Mouse (Mus musculus): ENCODE data around the gene Hoxb6.

Gene Hoxb6

DNA sequence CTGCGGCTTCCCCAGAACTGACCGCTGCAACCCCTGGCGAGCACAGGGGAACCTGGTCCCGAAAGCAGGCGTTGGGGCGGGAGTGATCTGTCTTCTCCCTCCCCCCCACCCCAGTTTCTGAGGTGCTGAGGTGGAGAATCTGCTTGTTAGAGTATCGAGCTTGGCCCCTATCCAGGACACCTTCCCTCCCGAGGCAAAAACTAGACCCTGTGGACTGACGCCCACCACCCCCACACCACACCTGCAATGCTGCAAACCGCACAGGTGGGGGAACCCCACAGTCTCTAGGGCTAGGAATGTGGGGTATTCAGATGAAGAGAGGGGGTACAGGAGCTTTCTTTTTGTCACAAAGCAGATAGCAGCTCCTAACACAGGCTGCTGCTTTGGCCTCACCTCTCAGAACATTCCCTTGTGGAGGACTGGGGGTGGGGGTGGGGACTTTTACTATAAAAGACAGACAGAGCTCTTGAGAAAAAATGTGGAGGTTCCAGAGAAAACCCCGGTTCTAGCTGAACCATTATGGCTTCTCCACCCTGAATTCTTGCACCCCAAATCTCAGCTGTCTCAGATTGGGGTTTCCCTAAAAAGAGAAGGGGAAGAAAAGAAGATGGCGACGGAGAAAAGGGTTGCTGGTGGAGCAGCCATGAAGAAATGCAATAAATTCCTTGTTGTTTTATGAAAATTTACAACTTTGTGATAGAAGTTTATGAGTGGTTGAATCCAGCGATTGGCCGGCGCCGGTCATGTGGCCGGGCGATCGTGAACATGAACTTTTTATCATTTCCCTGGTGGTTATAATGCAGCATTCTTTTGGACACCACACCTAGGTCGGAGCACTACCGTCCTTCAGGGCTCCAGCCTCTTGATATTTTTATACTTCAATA, at the start of gene Hoxb6:
Gene Hoxb6 (plus strand): TSS at position 796 of the 884 bp plus-strand sequence.
- no peak for DNase-seq

DNA sequence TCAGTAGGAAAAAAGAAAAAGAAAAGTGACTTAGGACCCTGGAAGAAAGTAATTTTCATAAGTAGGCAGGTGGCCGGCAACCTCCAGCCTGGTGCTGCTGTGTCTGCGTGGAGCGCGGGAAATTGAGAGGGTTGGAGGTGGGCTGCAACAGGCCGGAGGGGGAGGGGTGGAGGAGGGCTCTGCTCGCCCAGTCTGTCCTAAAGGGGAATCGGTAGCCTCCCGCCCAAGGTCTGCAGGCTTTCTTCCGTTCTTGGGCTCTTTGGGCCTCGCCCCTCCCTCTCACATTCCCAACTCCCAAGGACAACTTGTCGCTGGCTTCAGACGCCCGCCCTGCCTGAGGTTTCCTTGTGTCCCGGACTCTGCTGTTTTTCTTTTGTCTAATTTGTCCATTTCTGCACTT, 41.4 kb upstream of the Hoxb6 start:
- no peak for DNase-seq

DNA sequence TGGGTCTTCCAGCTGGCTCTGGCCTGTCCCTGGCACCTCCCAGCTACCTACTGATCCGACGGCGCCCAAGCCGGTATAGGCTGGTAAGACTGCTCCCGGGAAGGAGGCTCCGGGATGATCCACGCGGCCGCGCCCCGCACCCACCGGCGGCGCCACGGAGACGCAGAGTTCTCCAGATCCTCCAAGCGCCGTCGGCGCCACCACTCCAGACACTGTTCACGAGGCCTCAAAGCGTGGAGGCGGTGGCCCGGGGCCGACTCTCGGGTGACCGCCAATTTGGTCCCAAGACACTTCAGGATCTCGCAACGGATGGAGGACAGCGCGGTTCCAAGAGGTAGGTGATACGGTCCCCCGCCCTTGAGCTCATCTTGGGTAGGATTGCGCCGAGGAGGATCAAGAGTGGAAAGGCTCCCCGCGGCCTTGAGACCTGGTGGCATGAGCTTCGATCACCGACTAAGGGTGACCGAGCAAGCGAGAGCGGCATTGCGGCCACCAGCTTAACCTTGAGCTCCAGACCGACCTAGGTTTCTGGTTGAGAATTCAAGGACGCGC, 40.7 kb upstream of the Hoxb6 start:
- no peak for DNase-seq

DNA sequence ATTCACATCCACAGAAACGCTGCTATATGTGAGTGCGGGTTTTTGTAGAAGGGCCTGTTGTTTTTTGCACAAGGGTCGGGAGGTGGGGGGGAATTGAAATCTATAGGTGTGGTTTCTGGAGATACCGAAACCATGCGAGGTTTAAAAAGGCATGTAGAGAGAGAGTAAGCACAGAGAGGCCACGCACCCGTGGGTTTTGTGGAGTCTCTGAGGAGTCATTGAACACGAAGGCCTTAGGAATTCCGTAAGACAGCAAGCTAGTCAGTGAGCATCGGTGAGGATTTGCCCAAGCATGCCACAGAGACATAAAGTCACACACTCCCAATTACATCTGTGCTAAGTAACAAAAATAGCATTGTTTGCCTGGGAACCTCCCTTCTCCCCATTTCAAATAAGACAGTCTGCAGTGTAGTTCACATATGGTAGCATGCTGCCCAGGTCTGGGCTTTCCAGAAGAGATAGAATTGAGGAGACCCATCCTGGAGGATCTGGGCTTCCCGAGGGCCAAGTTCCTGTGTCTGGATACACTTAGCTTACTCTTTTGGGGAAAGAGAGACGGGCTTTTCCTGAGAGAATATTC, 39.6 kb upstream of the Hoxb6 start:
- DNase-seq: no peak

DNA sequence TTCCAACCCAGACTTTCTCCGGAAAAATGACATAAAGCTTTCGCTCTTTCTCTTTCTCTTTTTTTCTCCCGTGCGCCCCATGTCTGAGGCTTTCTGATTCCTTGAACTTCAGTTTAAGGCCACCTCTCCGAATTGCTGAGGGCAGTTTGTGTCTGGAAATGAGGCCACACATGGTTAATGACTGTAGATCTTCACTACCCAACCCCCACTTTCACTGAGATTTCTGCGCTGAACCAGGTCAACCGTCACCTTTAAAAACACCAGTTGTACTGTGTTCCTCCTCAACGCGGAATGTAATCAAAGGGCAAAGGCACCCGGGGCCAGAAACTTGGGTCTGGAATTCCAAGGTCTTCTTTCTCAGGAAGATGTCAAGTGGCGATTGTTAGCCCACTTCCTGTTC, 38.1 kb upstream of the Hoxb6 start:
- DNase-seq: no peak

DNA sequence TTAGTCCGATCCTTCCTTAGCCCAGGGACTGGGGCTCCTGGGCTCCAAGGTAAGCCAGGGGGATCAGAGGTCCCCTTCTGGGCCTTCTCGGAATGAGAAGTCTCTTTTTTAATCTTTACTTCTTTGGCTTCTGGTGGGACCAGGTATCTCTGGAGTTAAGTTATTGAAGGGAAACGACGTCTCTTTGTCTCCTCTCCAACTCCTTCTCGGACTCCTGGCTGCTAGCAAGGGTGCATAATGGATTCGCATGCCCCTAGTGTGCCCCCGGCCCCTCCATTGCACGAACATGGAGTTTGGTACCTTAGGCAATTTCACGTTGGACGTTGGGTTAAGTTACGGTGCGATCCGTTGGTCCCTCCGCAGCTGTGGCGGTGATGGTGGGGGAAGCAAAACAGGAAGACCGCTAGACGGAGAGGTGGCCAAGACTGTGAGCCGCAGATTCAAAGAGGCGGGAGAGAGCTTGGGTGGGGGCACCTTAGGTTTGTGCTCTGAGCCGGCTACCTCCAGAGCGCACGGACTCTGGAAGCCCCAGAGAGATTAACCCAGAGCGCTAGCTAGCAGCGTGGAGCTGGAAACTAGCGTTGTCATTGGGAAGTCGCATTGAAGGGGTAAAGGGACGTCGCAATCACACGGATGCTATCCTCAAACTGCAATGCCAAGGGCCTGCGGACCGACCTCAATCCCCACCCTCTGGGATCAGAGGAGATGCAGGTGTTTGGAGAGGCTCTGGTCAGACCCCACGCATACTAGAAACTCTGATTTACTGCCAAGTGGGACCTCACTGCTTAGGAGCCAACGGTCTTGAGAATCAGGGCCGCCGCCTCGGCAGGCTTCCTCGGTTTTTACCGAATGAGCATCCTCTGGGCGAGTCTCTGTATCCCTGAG, 36.9 kb upstream of the Hoxb6 start:
- no peak for DNase-seq

DNA sequence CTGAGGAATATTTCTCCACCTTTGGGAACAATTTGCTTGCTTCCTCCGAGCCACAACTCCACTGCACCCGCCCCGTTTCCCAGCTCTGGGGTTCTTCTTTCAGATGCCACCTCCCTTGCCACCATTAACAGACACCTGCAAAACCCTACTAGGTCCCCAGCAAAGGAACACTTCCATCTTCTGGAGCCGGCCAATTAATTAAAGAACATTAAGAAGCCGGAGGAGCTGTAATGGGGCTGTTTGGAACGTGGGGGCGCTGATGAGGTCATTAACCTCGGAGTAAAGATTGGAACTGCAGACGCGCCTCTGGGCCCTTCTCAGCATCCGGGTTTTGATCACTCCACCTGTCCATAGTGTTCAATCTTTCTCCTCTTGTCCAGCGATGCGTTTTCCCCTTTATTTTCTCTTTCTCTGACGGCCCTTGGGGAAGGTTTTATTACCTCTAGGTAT, 36.3 kb upstream of the Hoxb6 start:
- DNase-seq: no peak

DNA sequence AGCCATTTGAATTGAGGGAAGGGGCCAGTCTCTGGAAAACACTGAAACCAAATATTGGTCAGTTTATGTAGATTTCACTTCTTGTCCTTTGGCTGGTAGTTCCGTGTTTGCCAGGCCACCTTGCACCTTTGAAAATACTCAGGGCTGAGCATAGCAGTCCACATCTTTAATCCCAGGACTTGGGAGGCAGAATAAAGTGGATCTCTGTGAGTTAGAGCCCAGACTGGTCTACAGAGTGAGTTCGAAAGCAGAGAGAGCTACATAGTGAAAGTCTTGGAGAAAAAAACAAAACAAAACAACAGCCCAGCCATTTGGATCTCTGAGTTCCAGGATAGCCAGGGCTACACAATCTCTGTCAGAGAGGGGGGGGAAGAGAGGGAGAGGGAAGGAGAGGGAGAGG, 35.1 kb upstream of the Hoxb6 start:
- DNase-seq: no peak

DNA sequence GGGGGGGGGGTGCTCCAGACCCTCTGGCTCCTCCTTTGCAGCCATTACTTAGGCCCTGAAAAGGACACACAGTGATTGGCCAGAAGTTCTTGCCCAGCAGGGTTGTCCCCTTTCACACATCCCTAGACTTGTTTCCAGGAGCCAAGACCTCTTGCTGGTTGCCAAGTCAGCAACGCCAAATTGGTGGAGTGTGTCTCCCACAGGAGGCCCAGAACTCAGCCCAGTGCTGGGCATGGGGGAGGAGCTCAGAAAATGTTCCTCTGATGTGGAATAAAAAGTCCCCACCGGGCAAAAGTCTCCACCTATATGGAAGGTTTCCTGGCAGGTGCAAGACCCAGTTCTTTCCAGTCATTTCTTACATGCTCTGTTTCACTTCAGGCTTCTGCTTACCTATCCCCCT, 33.2 kb upstream of the Hoxb6 start:
- DNase-seq: no peak

DNA sequence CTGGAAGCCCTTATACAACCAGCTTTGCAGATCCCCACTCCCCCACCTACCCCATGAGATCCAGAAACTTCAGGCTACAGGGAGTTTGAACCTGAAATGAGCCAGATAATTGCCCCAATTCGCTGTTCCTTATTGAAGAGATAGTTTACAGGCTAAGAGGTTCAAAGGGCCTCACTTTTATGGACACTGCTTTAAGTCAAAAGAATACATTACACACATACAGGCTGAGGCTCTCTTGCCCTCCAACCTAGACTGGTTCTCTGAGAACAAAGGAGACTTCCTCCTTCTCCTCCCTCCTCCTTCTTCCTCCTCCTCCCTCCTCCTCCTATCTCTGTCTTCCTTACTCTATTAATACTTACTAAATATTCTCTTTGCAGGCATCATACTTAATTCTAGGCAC, 32.8 kb upstream of the Hoxb6 start:
- DNase-seq: no peak

DNA sequence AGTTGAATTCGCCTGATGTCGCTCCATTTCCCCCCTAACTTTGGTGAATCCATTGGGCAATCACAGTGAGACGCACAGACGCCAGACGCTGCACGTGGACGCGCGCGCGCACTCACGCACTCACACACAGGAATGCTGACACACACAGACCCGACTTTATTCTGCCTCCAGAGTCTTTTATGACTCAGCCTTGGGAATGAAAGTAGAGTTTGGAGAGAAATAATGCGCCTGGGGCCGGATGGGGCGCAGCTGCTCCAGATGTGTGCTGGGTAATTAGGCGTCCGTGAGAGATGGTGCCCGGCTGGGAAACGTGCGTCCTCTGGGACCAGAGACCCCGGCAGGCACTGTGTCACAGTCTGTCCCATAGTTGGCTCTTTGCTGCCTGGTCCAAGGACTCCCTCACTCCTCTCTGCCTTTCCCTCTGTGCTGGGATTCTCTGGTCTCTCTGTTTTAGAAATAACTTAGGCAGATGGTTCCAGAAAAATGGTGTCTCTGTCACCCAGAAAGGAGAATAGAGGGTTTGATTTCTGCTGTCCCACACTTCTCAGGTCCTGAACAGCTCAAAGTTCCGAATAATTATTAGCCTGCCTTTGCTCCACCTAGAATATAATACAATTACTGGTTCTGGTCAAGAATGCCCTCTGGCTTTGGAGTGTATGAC, 31.8 kb upstream of the Hoxb6 start:
- DNase-seq: no peak

DNA sequence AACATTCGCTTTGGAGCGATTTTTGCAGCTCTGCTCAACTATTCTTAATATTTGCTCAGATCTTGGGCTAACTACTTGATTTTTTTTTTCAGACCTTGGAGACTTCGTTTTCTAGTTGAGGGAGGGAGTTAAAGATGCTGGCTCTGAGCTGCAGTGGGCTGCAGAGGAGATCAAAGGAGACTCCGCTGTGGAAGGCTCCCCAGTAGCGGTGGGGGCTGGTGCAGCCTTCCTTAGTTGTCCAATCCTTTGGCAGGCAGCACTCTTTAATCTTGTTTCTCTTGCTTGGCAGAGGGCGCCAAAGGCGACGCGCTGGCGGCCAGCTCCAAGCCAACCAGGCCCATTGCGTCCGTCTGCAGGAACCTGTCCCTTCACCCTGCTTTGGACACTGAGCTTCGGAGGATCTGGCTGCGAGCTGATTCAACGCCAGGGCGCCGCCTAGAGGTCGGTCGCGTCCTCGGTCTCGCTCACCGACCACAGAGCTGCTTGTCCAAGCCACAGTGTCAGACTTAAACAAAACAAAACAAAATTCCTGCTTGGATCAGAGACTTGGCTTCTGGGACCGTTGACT, 30.9 kb upstream of the Hoxb6 start:
- DNase-seq: peak; percentile 89

DNA sequence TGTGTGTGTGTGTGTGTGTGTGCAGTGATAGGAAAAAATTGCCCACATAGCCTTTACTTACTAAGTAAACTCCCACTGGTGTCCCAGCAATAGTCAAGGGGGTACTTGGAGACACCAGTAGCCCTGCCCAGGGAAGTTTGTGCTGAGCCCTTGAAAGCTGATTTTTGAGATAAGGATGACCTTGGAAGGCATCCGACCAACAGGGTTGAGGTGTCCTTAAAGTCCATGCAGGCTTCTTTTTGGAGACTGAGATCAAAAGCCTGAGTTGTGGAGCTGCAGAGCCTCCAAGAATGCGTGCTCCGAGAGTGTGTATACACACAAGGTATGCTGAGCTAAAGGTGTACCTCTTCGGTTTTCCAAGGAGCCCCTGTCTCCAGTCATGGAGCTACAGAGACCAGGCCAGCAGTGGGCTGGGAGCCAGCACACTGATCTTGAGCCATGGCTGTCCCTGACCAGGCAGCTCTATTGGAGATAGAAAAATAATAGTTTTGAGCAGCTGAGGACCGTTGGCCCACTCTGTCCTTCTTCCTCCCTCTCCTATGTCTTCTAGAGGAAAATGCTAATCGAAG, 29.9 kb upstream of the Hoxb6 start:
- DNase-seq: no peak

DNA sequence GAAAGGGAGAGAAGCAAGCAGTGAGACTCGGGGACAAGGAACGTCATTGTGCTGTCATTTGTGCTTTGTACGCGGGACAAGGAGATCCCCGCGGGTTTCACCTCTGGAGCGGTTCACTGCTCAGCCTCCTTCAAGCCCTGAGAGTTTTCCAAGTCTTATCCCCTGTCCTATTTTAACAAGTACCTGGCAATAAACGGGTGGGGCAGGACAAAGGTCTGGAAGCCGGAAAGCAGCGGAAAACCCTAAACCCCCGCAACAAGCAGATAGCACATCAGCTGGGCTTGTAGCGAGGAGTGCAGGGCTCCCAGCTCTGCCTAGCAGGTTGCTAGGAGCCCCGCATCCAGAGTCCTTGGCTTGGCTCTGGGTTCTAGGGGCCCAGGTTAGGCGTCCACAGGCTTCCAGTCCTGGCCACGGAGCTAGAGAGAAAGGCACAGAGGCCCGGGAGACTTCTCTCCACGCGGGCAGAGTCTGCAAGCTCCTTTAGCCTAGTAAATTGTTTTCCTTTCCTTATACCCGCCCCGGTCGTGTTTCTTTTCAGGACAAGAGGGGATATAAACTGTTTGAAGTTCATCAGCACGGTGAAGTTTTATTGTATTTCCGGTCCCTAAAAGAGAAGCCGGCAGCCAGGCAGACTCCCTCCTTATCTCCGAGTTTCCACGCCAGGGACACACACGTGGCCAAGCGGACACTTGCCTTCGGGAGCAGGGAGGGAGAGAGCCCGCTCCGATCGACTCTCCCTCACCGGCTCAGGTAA, 28.5 kb upstream of the Hoxb6 start:
- no peak for DNase-seq

DNA sequence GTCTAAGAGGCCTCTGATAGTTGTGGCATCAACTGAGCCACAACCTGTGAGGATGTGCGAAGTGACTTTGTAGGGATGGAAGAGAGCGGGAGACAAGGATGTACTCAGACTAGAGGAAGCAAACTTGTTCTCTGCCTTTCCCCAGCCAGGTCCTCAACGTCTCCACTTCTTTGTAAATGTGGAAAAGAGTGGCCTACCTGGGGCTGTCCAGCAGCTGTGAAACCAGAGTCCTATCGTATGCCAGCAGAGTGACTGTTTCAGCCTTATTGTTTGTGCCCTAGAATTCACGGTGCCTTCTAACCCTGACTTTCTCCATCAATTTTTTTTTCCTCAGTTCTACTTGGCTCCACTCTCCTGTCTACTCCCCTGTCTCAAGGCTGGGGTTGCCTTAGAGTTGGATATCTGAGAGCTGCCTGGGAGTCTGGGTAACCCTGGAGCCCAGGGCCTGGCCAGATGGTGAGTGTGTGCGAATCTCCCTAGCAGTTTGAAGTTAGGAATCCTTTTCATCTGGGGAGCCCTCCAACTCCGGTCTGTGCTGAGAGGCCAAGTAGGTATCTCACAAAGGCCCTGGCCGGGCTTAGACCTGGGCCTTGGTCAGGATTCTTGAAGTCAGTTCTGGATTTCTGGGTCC, 27.8 kb upstream of the Hoxb6 start:
- no peak for DNase-seq

DNA sequence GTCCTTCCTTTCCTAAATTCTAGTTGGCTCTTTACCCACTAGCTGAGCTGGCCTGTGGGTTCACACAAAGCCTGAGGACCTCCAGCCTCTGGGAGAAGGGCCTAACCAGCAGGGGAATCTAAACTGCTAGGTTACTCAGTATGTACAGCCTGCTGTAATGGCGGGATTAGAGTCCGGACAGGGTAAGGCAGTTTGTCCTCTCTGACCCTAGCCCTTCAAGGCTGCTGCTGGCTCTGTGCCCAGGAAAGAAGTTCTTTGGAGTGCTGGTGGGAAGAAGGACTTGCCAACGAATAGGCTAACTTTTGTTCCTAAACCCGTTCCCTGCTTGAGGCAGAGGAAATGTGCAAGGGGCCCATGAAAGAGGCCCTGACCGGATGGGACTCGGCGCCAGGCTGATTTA, 26.3 kb upstream of the Hoxb6 start:
- no peak for DNase-seq

DNA sequence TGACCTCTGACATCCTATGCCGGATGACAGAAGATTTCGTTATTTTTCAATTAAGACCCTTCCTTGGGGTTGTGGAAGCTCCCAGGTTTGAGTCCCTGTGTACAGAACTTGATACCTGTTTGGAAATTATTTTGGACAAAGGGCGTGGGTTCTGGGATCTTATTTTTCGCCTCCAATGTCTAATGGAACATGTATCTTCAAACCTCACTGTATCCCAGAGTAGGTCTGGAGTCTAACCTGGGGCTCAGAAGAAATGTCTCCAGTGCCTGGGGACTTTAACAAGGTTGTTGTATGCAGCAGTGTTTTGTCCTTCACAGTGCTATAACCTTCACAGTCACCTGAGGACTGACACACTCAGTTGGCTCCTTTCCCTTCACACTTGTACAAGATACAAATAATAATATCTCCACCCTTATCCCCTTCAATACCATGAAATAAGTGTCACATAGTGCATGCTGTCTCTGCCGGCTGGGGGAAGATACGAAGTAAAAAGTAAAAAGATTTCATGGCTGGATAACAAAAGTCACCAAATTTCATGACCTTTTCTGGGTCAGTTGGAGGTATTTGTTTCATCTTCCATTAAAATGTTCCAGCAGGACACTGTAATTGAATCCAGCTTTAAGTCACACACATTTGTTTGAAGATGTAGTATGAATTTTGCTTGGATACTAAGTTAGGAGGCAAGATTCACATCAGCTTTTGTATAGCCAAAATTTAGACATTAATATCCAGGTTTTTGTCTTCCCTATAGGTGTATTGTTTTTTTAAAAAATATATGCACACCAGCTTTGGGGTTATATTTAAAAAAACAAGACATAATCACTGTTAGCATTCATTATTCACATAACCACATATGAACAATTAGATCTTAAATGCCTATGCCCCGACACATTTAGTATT, 25.0 kb upstream of the Hoxb6 start:
- no peak for DNase-seq

DNA sequence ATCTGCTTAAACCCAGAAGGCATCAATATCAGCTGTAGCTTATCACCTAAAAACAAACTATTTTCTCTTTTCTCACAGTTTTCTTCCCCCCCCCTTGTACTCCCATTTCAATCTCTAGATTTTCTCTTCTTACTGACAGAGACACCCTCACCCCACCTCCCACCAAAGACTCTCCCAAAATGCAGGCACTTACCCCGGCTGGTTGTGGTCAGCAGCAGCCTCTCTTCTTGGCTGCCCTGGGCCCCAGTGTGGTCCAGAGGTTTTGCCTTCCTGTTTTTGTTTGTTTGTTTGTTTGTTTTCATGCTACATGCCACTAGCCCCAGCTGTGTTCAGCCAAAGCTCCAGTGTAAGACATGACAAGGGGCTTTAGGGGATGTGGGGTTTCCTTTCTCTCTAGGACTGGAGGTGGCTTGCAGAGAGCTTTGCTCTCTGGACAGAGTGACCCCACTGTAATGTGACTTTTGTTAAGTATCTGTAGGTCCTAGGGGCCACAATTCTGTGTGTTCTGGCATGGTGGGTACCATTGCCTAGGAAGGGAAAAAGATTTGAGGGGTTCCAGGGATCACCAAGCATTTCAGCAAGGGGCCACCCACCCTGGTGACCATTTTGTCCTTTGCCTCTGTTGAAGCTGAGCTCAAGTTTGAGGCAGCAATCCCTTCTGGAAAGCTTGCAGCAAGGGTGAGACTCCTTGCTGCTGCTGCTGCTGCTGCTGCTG, 24.1 kb upstream of the Hoxb6 start:
- DNase-seq: no peak

DNA sequence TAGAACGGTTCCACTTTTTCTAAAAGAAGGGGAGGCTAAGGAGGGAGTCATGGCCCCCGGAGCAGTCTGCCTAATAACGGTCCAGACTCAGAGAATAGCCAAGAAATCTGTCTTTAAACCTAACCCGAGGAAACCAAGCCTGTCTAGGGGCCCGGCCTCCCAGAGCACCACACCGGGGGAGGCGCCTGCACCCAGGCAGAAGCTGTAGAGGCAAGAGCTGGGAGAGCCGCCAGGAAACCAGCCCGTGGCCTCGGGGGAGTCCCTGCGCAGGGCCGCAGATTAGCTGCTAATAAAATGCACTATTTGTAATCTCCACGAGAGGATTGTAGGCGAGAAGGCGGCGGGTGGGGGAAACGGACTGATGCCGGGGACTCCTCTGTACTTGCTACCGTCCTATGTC, 22.4 kb upstream of the Hoxb6 start:
- DNase-seq: no peak
